Mouse (Mus musculus) frontal cortex, postnatal 36 days (tissue): ENCODE measurements at regions not wholly inside any gene's neighbourhood (a gene's known extent, or its start where the extent isn't known, plus 50 kb on each side); places are given as distances from the start of the nearest gene placed in this dataset.
"Not testable (repeated sequence)": the region's sequence is repeated elsewhere in the genome, so short reads cannot be mapped to it uniquely, and the experiment has no call there.

Experiments used
- DNase-seq, 2 experiments: peaks; one replicate each; pipeline ENCODE4 v3.0.0; 2022; ENCODE audit warnings: low spot score in 2 of 2

- DNase-seq = not testable (repeated sequence)
These were observed 665.8 kb downstream of the Nebl start for GRCm38 (mm10) chr2:17065149-17066145.
